Mouse (Mus musculus): Measurements from ENCODE around the gene Noxo1. TPM values are rescaled to one million over a fixed set of nuclear protein-coding genes. Genes with fewer than 3 reads are reported as not detected.
A peak's percentile ranks its signal among the peaks of the same experiment; 100 is the strongest.

The Noxo1 gene
- polyA plus RNA-seq (2016; fragmentation: Nextera tagmentation; extraction: Ambion mirVana), result 0.79 and 1.0 TPM in 2 replicates

DNA sequence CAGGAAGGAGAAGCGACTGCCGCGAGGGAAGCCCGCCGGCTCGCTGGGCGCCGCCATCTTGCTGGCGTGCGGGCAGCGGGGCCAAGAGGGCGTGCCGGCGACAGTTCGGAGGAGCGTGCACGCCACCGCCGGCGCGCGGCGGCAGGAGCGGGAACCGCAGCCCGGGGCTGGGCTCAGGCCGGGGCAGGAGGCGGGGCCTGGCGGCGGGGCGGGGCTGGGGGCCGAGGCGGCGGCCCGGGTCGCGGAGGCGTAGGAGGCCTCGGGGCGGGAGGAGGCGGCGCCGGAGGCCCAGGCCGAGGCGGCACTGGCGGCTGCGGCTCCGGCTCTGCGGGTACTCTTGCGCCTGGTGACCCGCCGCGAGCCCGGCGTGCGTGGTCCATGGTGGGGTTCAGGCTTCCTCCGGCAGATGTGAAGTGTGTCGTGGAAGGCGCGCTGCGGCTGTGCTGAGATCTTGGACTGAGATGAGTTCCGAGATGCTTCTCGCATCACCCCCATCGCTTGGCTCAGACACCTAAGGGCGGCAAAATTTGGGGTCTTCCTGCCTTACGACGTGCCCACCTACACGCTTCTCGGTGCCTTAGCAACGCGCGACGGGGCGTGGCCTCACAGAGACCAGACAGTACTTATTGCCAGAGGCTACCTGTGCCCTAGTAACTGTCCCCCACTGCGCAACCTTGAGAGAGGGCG is at the start of gene Noxo1, which contains the start of gene Gfer:
Noxo1 (plus strand) TSS at position 224 of the 687 bp plus-strand sequence.
Gfer (minus strand) TSS at position 146 of the 687 bp plus-strand sequence.
- peaks cover 41% of the 10 kb centered on the region for H3K4me1 ChIP-seq
- WGBS, result under 1% methylated on average over 76 of the region's 76 CpGs
- peak within 1 kb of the TSS; percentile 94 for H3K27ac ChIP-seq
- H3K4me3 ChIP-seq, result peak within 1 kb of the TSS; percentile 84
- H3K36me3 ChIP-seq (replicated peaks), result peaks cover 43% of the 10 kb centered on the region
- DNase-seq (ENCODE audit: extremely low spot score, low spot score), result peak; percentile 83
- H3K27me3 ChIP-seq (ENCODE audit: poor library complexity, severe bottlenecking), result peaks cover 17% of the 10 kb centered on the region
- H3K9me3 ChIP-seq, result no peaks in the 10 kb centered on the region

DNA sequence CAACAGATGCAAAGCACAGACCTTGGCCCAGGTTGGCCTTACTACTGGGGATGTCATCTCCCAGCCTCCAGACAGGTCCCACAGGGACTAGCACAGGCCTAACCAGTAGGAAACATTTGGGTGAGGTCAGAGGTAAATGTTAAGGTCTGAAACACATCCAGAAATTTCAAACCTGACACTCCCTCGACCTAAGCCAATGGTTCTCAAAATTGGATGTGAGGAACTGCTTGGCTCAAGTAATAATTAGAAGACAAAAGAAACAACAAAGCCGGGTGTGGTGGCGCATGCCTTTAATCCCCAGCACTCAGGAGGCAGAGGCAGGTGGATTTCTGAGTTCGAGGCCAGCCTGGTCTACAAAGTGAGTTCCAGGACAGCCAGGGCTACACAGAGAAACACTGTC is 49.7 kb upstream of the Noxo1 start:
- 86% methylated on average over 4 of the region's 4 CpGs for WGBS
- DNase-seq (ENCODE audit: extremely low spot score, low spot score), result no peak
- Histone ChIP-seq H3K9me3 (no peaks in the 10 kb centered on the region), H3K4me3 (no peak overlapping the region), H3K4me1 (peaks cover 53% of the 10 kb centered on the region), H3K36me3 (replicated peaks) (no peaks in the 10 kb centered on the region; the same call in 1 of the 2 replicates), H3K27me3 (ENCODE audit: poor library complexity, severe bottlenecking) (peaks cover 39% of the 10 kb centered on the region), H3K27ac (no peak overlapping the region)

DNA sequence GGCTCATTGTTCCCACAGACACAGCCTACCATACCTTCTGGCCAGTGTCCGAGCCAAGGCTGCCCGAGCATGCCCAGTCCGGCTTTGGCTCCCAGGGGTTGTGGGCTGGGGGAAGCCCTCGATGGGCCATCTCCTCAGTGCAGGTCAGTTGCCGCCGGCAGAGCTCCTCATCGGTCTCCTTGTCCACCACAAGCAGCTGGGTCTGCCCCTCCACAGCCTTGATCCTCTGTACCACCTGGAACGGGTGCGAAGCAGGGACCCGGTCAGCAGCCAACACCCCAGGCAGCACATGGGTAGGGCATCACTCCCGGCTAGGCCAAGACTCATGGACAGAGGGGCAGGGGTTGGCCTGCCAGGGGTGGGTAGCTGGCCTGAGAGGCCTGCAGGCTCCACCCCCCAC is 48.5 kb upstream of the Noxo1 start:
- Histone ChIP-seq H3K4me3 (0 out of 2 replicates have a peak overlapping the region, but pooled peaks have one; percentile 4), H3K4me1 (peaks cover 53% of the 10 kb centered on the region), H3K27me3 (ENCODE audit: poor library complexity, severe bottlenecking) (peaks cover 50% of the 10 kb centered on the region), H3K36me3 (replicated peaks) (no peaks in the 10 kb centered on the region; the same call in 1 of the 2 replicates), H3K9me3 (no peaks in the 10 kb centered on the region), H3K27ac (peak overlapping the region; percentile 2)
- 87% methylated on average over 11 of the region's 11 CpGs for WGBS
- DNase-seq (ENCODE audit: extremely low spot score, low spot score), result no peak

DNA sequence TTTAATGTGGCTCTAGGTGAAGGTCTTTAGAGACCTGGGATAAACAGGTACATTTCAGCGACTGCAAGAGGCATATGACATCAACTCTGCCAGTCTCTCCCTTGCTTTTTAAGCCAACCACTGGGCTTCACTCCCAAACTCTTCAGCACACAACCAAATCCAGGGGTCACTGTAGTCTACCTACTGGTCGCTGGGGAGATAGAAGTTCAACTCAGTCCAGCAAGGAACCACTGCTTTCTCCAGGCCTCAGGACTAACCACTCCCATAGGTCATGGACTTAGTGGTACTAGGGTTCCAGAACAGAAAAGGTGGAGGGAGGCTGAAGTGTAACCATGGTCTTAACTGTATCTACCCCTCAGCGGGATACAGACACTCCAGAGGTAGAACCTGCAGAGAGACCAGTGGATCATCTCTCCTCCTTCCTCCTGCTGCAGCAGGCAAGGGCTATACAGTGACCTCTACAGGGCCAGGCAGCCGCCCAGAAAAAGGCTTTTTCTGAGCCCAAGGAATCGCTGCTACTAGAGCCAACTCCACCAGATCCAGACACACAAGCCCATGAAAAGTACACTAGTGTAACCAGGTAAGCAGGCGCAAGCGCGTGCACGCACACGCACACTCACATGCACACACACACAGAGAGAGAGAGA is 47.2 kb upstream of the Noxo1 start:
- Histone ChIP-seq H3K36me3 (replicated peaks) (no peaks in the 10 kb centered on the region; the same call in 1 of the 2 replicates), H3K4me3 (peak overlapping the region; percentile 66), H3K4me1 (peaks cover 41% of the 10 kb centered on the region), H3K9me3 (no peaks in the 10 kb centered on the region), H3K27ac (0 out of 2 replicates have a peak overlapping the region, but pooled peaks have one; percentile 4), H3K27me3 (ENCODE audit: poor library complexity, severe bottlenecking) (peaks cover 56% of the 10 kb centered on the region)
- WGBS, result 78% methylated on average over 10 of the region's 10 CpGs
- no peak for DNase-seq (ENCODE audit: extremely low spot score, low spot score)

- Histone ChIP-seq H3K4me1 (peaks cover 39% of the 10 kb centered on the region), H3K9me3 (no peaks in the 10 kb centered on the region), H3K27me3 (ENCODE audit: poor library complexity, severe bottlenecking) (peaks cover 62% of the 10 kb centered on the region), H3K36me3 (replicated peaks) (no peaks in the 10 kb centered on the region; the same call in 1 of the 2 replicates), H3K4me3 (peak overlapping the region; percentile 66), H3K27ac (peak overlapping the region; percentile 83)
- WGBS, result 1% methylated on average over 35 of the region's 35 CpGs
- no peak for DNase-seq (ENCODE audit: extremely low spot score, low spot score)
These were observed 46.4 kb upstream of the Noxo1 start for GRCm38 (mm10) chr17:24649581-24650069.

DNA sequence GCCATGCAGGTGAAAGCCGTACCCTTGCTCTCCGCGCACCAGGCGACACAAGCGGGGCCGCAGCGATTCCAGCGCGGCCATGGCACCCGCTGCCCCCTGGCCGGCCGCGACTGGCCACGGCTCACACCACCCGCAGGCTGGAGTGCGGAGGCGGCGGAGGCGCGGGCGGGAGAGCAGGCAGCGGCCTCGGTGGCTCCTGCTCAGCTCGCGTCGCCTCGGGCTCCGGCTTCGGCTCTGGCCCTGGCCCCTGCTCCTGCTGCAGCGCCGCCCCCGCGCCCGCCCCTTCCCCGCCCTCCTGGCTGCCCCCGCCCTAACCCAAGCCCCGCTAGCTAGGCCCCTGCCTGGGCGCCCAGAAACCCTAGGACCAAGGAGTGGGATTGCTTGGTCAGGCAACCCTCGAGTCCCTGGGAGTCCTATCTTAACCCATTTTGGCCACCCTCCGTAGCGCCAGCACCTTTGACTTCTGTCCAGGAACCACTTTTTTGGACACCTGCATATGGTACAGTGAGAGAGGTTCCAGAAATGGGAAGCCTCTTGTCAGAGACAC is 45.9 kb upstream of the Noxo1 start, which contains the start of gene Slc9a3r2:
Slc9a3r2 (minus strand) TSS at position 258 of the 547 bp plus-strand sequence.
- peaks cover 67% of the 10 kb centered on the region for H3K27me3 ChIP-seq (ENCODE audit: poor library complexity, severe bottlenecking)
- under 1% methylated on average over 37 of the region's 41 CpGs for WGBS
- peak; percentile 65 for DNase-seq (ENCODE audit: extremely low spot score, low spot score)
- peak within 1 kb of the TSS; percentile 66 for H3K4me3 ChIP-seq
- H3K4me1 ChIP-seq, result peaks cover 33% of the 10 kb centered on the region
- no peaks in the 10 kb centered on the region for H3K9me3 ChIP-seq
- H3K36me3 ChIP-seq (replicated peaks), result no peaks in the 10 kb centered on the region; the same call in 1 of the 2 replicates
- H3K27ac ChIP-seq, result peak within 1 kb of the TSS; percentile 83

DNA sequence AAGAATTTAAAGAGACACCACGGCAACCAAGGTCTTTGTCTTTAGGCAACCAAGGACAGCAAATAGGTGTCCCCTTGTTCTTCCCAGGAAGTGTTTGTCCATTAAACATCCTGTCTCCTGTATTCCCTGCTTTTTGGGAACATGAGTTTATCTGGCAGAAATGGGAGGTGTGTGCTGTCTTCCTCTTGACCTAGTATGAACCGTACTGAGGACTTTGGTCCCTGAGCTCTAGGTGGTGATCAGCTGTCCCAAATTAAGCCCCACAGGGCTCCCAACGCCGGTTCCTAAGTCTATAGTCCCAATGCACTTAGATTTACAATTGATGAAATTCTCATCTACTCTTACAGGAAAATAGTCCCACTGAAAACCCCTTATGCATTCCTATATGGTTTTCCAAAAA is 45.3 kb upstream of the Noxo1 start:
- Histone ChIP-seq H3K4me3 (peak overlapping the region; percentile 66), H3K4me1 (peaks cover 28% of the 10 kb centered on the region), H3K9me3 (no peaks in the 10 kb centered on the region), H3K36me3 (replicated peaks) (no peaks in the 10 kb centered on the region), H3K27me3 (ENCODE audit: poor library complexity, severe bottlenecking) (peaks cover 72% of the 10 kb centered on the region), H3K27ac (peak overlapping the region; percentile 83; the same call in 1 of the 2 replicates)
- 73% methylated on average over 4 of the region's 4 CpGs for WGBS
- DNase-seq (ENCODE audit: extremely low spot score, low spot score), result no peak

DNA sequence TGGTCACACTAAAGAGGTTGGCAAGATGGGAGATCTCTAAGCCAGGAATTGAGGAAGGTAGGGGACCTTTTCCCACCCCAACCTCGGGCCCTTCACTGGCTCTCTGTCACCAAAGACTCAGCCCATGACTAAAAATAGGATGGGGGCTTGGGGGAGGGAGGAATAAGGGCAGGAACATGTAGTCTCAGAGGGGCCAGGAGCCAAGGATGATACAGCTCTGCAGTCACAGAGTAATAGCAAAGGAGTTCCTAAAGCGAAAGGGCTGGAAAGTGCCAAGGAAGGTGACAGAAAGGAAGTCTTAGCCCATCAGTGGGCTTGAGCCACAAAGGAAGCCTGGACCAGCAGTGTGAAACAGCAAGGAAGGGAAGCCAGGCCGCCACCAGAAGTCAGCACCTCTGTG is 44.2 kb upstream of the Noxo1 start:
- no peak overlapping the region for H3K27ac ChIP-seq
- no peak for DNase-seq (ENCODE audit: extremely low spot score, low spot score)
- no peak overlapping the region for H3K4me3 ChIP-seq
- no peaks in the 10 kb centered on the region for H3K36me3 ChIP-seq (replicated peaks)
- peaks cover 83% of the 10 kb centered on the region for H3K27me3 ChIP-seq (ENCODE audit: poor library complexity, severe bottlenecking)
- peaks cover 28% of the 10 kb centered on the region for H3K4me1 ChIP-seq
- 78% methylated on average over 3 of the region's 3 CpGs for WGBS
- H3K9me3 ChIP-seq, result no peaks in the 10 kb centered on the region

DNA sequence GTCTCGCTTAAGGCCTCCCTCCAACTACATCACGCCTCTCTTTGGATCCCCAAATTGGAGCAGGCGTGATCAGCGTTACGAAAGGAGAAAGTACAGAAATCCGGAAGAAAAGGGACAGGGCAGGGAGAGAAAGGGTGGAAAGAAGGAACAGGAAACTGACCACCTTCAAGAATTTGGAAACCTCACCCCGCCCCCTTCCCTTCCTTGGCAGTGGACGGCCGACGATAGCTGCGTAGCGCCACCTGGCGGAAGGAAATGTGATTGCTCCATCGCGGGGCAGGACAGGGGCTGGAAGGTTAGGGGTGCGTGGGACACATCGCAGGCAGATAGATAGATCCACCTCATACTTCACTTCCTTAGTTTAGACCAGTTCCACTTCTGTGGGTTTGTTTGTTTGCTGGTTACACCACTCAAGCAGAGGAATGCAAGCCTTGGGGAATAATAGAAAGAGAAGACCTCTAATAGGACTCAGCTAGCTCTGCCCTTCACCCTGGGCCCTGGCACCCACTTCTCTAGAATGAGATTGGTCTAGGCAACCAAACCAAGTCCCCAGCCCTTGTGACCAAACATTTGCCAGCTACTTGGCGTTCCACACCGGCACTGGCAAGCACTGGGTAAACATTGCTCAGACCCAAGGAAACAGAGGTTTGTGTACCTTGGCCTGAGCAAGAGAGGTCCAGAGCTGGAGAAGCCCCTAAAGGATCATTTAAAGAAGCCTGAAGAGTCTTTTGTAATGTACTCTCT is 41.9 kb upstream of the Noxo1 start:
- 7% methylated on average over 19 of the region's 19 CpGs for WGBS
- Histone ChIP-seq H3K27ac (peak overlapping the region; percentile 69; the same call in 1 of the 2 replicates), H3K4me1 (peaks cover 39% of the 10 kb centered on the region), H3K27me3 (ENCODE audit: poor library complexity, severe bottlenecking) (peaks cover 89% of the 10 kb centered on the region), H3K36me3 (replicated peaks) (no peaks in the 10 kb centered on the region), H3K4me3 (peak overlapping the region; percentile 38), H3K9me3 (no peaks in the 10 kb centered on the region)
- DNase-seq (ENCODE audit: extremely low spot score, low spot score), result peak; percentile 88

- Histone ChIP-seq H3K4me1 (peaks cover 31% of the 10 kb centered on the region), H3K4me3 (no peak overlapping the region), H3K36me3 (replicated peaks) (no peaks in the 10 kb centered on the region), H3K27me3 (ENCODE audit: poor library complexity, severe bottlenecking) (peaks cover 89% of the 10 kb centered on the region), H3K27ac (no peak overlapping the region), H3K9me3 (no peaks in the 10 kb centered on the region)
- DNase-seq (ENCODE audit: extremely low spot score, low spot score), result no peak
- 84% methylated on average over 4 of the region's 4 CpGs for WGBS
These were observed 41.1 kb upstream of the Noxo1 start for GRCm38 (mm10) chr17:24654969-24655368.

DNA sequence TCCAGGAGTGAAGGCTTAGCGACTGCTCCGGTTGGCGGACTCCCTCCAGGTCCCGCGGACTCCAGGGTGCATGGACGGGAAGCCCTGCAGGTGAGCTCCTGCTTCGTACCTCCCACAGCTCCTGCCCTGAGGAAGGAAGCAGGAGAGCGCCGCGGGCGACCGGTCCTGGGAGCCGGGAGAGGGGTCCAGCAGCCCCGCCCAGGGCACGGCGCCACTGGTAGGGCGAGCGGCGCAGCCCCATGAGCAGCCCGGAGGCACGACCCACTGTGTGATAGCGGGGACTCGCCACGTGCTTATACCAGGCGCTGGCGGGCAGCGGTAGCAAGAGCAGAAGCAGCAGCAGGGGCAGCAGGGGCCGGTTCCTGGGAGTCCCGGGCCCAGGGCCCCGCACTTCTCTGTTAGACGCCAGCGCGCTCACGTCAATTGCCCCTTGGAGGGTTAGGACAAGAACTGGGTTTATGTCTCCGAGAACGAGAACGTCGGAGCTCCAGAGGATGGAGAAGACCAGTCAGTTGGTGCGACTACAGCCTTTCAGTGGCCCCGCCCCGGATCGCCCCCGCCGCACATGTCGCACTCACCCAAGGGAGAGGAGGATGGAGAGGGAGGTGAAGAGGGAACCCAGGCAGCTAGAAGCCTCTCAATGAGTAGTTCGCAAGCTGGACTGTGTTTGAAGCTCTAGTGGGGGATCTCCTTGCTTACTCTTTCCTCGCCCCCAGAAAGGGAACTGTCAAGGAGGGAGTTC is 37.8 kb upstream of the Noxo1 start, which contains the start of gene Npw:
Npw (minus strand) TSS at position 441 of the 742 bp plus-strand sequence.
- Histone ChIP-seq H3K36me3 (replicated peaks) (no peaks in the 10 kb centered on the region), H3K4me1 (peaks cover 23% of the 10 kb centered on the region), H3K9me3 (no peaks in the 10 kb centered on the region), H3K27ac (peak within 1 kb of the TSS; percentile 57; the same call in 1 of the 2 replicates), H3K27me3 (ENCODE audit: poor library complexity, severe bottlenecking) (peaks cover 70% of the 10 kb centered on the region), H3K4me3 (peak within 1 kb of the TSS; percentile 58)
- 1% methylated on average over 47 of the region's 47 CpGs for WGBS
- peak; percentile 38 for DNase-seq (ENCODE audit: extremely low spot score, low spot score)

Measured in forebrain, embryonic 10.5 days (tissue).